Mouse (Mus musculus) CH12.LX (cell line): ENCODE measurements around the gene Sec14l4.

Source experiments
- CTCF ChIP-seq, 2 experiments: IDR thresholded peaks in 1 of 2; conservative IDR thresholded peaks in 1 of 2; 2 replicates each; pipeline ENCODE4 v1.5.1; 2011 to 2012; ENCODE audit warnings: low read depth in 2 of 2, low read length in 2 of 2, improper control_type of control experiment in 1 of 2, inconsistent platforms in 1 of 2, mild to moderate bottlenecking in 1 of 2, moderate library complexity in 1 of 2
- EP300 ChIP-seq: IDR thresholded peaks from 2 replicates; pipeline ENCODE4 v1.6.1; 2011; ENCODE audit warnings: low read length, improper control_type of control experiment
- MAZ ChIP-seq: IDR thresholded peaks from 2 replicates; pipeline ENCODE4 v1.6.1; 2012; ENCODE audit warnings: low read depth, mild to moderate bottlenecking, inconsistent platforms, low read length, improper control_type of control experiment, moderate library complexity
- MXI1 ChIP-seq: IDR thresholded peaks from 2 replicates; pipeline ENCODE4 v1.6.1; 2011; ENCODE audit warnings: mild to moderate bottlenecking, low read depth, low read length, improper control_type of control experiment
- POLR2A ChIP-seq: IDR thresholded peaks from 2 replicates; pipeline ENCODE4 v1.6.1; 2011; ENCODE audit warnings: low read depth, mild to moderate bottlenecking, improper control_type of control experiment, low read length
- RAD21 ChIP-seq: IDR thresholded peaks from 2 replicates; pipeline ENCODE4 v1.6.1; 2011; ENCODE audit warnings: low read depth, mild to moderate bottlenecking, low read length, improper control_type of control experiment, moderate library complexity
- USF1 ChIP-seq: IDR thresholded peaks from 2 replicates; pipeline ENCODE4 v1.6.1; 2014; ENCODE audit warnings: low read depth, mild to moderate bottlenecking, inconsistent platforms, low read length, improper control_type of control experiment

- TF ChIP-seq CTCF (conservative IDR thresholded peaks at IDR 0.05 in 1 of 2, IDR thresholded peaks at IDR 0.05 in 1 of 2; ENCODE audit: low read depth in 2 of 2, low read length in 2 of 2) (no peak), MAZ (no peak), RAD21 (no peak), POLR2A (no peak), USF1 (no peak), MXI1 (no peak), EP300 (no peak)
Measured at GRCm38 (mm10) chr11:3997978-3998720, 33.1 kb upstream of the Sec14l4 start.
